ENCODE assay signal across 7 mouse cellular contexts in genomic region chr11:101785143-101785851, GRCm38 (mm10). TPM values are rescaled to one million over a fixed set of nuclear protein-coding genes. Genes with fewer than 3 reads are reported as not detected.
A peak's percentile ranks its signal among the peaks of the same experiment; 100 is the strongest.
DNase-seq lines count a peak whose midpoint lies in the region; ATAC-seq and TF ChIP-seq lines count a peak whose summit lies in the region.

Gene Etv4, minus strand, starts transcription at chr11:101785371.

- intact Hi-C loops in heart, adult 2 months (cut with DNase I): no loop called here

- peak within 1 kb of the TSS; percentile 70 for H3K27ac ChIP-seq in embryonic facial prominence, embryonic 11.5 days (replicated peaks; ENCODE audit: low read depth, low read length)
- no peak within 1 kb of the TSS for H3K27ac ChIP-seq in heart, adult 2 months
- H3K27ac ChIP-seq in limb, embryonic 13.5 days: peak within 1 kb of the TSS; percentile 69
- H3K27ac ChIP-seq in midbrain, embryonic 16.5 days (ENCODE audit: low read length): 0 out of 2 replicates have a peak within 1 kb of the TSS, but pooled peaks have one; percentile 47

- no peaks in the 10 kb centered on the region; the same call in 1 of the 2 replicates for H3K4me1 ChIP-seq in embryonic facial prominence, embryonic 11.5 days (ENCODE audit: control insufficient read depth, insufficient read depth, low read length)
- peaks cover 4% of the 10 kb centered on the region for H3K4me1 ChIP-seq in heart, adult 2 months (ENCODE audit: control insufficient read depth, insufficient read depth, low read length)
- peaks cover 23% of the 10 kb centered on the region for H3K4me1 ChIP-seq in limb, embryonic 13.5 days
- H3K4me1 ChIP-seq in midbrain, embryonic 16.5 days (ENCODE audit: control insufficient read depth, insufficient read depth, low read length): peaks cover 15% of the 10 kb centered on the region

- ATAC-seq in embryonic facial prominence, embryonic 11.5 days (replicated peaks; ENCODE audit: insufficient number of reproducible peaks, low FRiP score, low TSS enrichment, low read depth): peak; percentile 85
- ATAC-seq in limb, embryonic 13.5 days (ENCODE audit: low FRiP score, low read depth): peak; percentile 90
- ATAC-seq in midbrain, embryonic 16.5 days: peak; percentile 95

- peaks cover 34% of the 10 kb centered on the region for H3K27me3 ChIP-seq in embryonic facial prominence, embryonic 11.5 days (ENCODE audit: control insufficient read depth, insufficient read depth, low read length)
- no peaks in the 10 kb centered on the region for H3K27me3 ChIP-seq in heart, adult 2 months (ENCODE audit: control insufficient read depth, insufficient read depth, low read length)
- peaks cover 57% of the 10 kb centered on the region for H3K27me3 ChIP-seq in limb, embryonic 13.5 days
- peaks cover 55% of the 10 kb centered on the region for H3K27me3 ChIP-seq in midbrain, embryonic 16.5 days (ENCODE audit: control insufficient read depth, insufficient read depth, low read depth, low read length)

- H3K36me3 ChIP-seq in embryonic facial prominence, embryonic 11.5 days (replicated peaks; ENCODE audit: control insufficient read depth, insufficient read depth, low read depth, low read length): no peaks in the 10 kb centered on the region
- no peaks in the 10 kb centered on the region for H3K36me3 ChIP-seq in heart, adult 2 months (ENCODE audit: control insufficient read depth, insufficient read depth, low read length)
- H3K36me3 ChIP-seq in limb, embryonic 13.5 days: no peaks in the 10 kb centered on the region
- no peaks in the 10 kb centered on the region for H3K36me3 ChIP-seq in midbrain, embryonic 16.5 days (ENCODE audit: control insufficient read depth, insufficient read depth, low read length)

- WGBS in embryonic facial prominence, embryonic 11.5 days: under 1% methylated on average over 35 of the region's 35 CpGs
- 2% methylated on average over 35 of the region's 35 CpGs for WGBS in heart, adult 2 months
- under 1% methylated on average over 35 of the region's 35 CpGs for WGBS in limb, embryonic 13.5 days
- 1% methylated on average over 35 of the region's 35 CpGs for WGBS in midbrain, embryonic 16.5 days

- peak within 1 kb of the TSS; percentile 95 for H3K4me2 ChIP-seq in embryonic facial prominence, embryonic 11.5 days (ENCODE audit: low read depth, low read length)
- peak within 1 kb of the TSS; percentile 96 for H3K4me2 ChIP-seq in limb, embryonic 13.5 days (replicated peaks)
- peak within 1 kb of the TSS; percentile 98 for H3K4me2 ChIP-seq in midbrain, embryonic 16.5 days (ENCODE audit: low read length)

- H3K4me3 ChIP-seq in embryonic facial prominence, embryonic 11.5 days (ENCODE audit: low read depth, low read length): peak within 1 kb of the TSS; percentile 57
- peak within 1 kb of the TSS; percentile 60 for H3K4me3 ChIP-seq in heart, adult 2 months
- peak within 1 kb of the TSS; percentile 60 for H3K4me3 ChIP-seq in limb, embryonic 13.5 days
- H3K4me3 ChIP-seq in midbrain, embryonic 16.5 days (ENCODE audit: low read depth, low read length): peak within 1 kb of the TSS; percentile 60

- H3K9ac ChIP-seq in embryonic facial prominence, embryonic 11.5 days (replicated peaks; ENCODE audit: low read length): peak within 1 kb of the TSS; percentile 69
- H3K9ac ChIP-seq in heart, adult 2 months (ENCODE audit: low read depth, low read length): peak within 1 kb of the TSS; percentile 37
- H3K9ac ChIP-seq in limb, embryonic 13.5 days: peak within 1 kb of the TSS; percentile 73
- H3K9ac ChIP-seq in midbrain, embryonic 16.5 days (ENCODE audit: low read depth, low read length): peak within 1 kb of the TSS; percentile 57

- TF ChIP-seq CTCF in heart, adult 2 months (IDR thresholded peaks at IDR 0.05): no peak

- TF ChIP-seq EP300 in heart, adult 2 months (IDR thresholded peaks at IDR 0.05; ENCODE audit: insufficient read depth, low read depth, low read length): no peak

- no peaks in the 10 kb centered on the region for H3K9me3 ChIP-seq in embryonic facial prominence, embryonic 11.5 days (replicated peaks; ENCODE audit: control insufficient read depth, low read length)
- no peaks in the 10 kb centered on the region for H3K9me3 ChIP-seq in limb, embryonic 13.5 days
- no peaks in the 10 kb centered on the region for H3K9me3 ChIP-seq in midbrain, embryonic 16.5 days (replicated peaks; ENCODE audit: control insufficient read depth, low read length, poor library complexity, severe bottlenecking)

- peak; percentile 96 for DNase-seq in adrenal gland, postnatal 14 days
- peak; percentile 98 for DNase-seq in embryonic facial prominence, embryonic 11.5 days (ENCODE audit: low spot score)
- peak; percentile 76 to 87 for DNase-seq in heart, adult 2 months
- peak; percentile 70 to 78 for DNase-seq in kidney, adult 8-10 months
- DNase-seq in spleen, postnatal 14 days (ENCODE audit: low spot score in 2 of 2): peak; percentile 51 to 67

- H3K79me2 ChIP-seq in heart, adult 2 months (replicated peaks; ENCODE audit: control insufficient read depth, insufficient read depth, low read length): no peaks in the 10 kb centered on the region

- TF ChIP-seq POLR2A in heart, adult 2 months (IDR thresholded peaks at IDR 0.05; ENCODE audit: insufficient read depth, low read depth, low read length): no peak

RNA-seq across cellular contexts. Expression of gene Etv4, which starts in this region (rescaled TPM):
- 3.0 and 3.6 TPM in 2 replicates for total RNA-seq in adrenal gland, postnatal 14 days (2021)
- polyA plus RNA-seq in embryonic facial prominence, embryonic 11.5 days (2014; fragmentation: Nextera tagmentation; extraction: Ambion mirVana): 14.5 and 15.1 TPM in 2 replicates
- total RNA-seq in heart, adult 2 months (2021): not detected
- polyA plus RNA-seq in heart, adult 2 months (2012; rRNA removed): 0.59 and 0.61 TPM in 2 replicates
- polyA plus RNA-seq in limb, embryonic 13.5 days (2015; fragmentation: Nextera tagmentation; extraction: Ambion mirVana): 15.6 and 17.9 TPM in 2 replicates
- polyA plus RNA-seq in midbrain, embryonic 16.5 days (2015; fragmentation: Nextera tagmentation; extraction: Ambion mirVana): 7.5 and 9.8 TPM in 2 replicates

Comparison
In these comparisons a context has a peak if more than half of its experiments do, and no peak if none do; other contexts are left out.
1. Peak in DNase-seq, H3K4me3 ChIP-seq and H3K9ac ChIP-seq in heart, adult 2 months; RNA of the gene not detected or under 1 TPM.